Mouse (Mus musculus) liver, embryonic 16.5 days (tissue): ENCODE measurements around the gene Ifnlr1. TPM values are rescaled to one million over a fixed set of nuclear protein-coding genes. Genes with fewer than 3 reads are reported as not detected.

ENCODE experiments used
- ATAC-seq: fragments of 200-750 bp; cut with Nextera tagmentation; 2 replicates; pipeline ENCODE4 v1.8.0; 2017; ENCODE audit warnings: low read depth, mild to moderate bottlenecking, moderate number of reproducible peaks, moderate library complexity
- H3K27ac ChIP-seq: fragments of 300-500 bp; sonication (generic); 2 replicates; pipeline ENCODE4 v1.5.1; 2014; ENCODE audit warnings: mild to moderate bottlenecking, low read length
- H3K27me3 ChIP-seq: fragments of 300-500 bp; sonication (generic); 2 replicates; pipeline ENCODE4 v1.6.1; 2014; ENCODE audit warnings: low read depth, low read length, mixed read lengths; ENCODE audit not compliant: control insufficient read depth, insufficient read depth
- H3K36me3 ChIP-seq: fragments of 300-500 bp; sonication (generic); 2 replicates; pipeline ENCODE4 v1.6.1; 2014; ENCODE audit warnings: mild to moderate bottlenecking; ENCODE audit not compliant: control insufficient read depth, insufficient read depth
- H3K4me1 ChIP-seq: fragments of 300-500 bp; sonication (generic); 2 replicates; pipeline ENCODE4 v1.6.1; 2014; ENCODE audit warnings: low read depth, low read length, mixed read lengths; ENCODE audit not compliant: control insufficient read depth
- H3K4me2 ChIP-seq: fragments of 300-500 bp; sonication (generic); 2 replicates; pipeline ENCODE4 v1.6.1; 2014; ENCODE audit warnings: low read depth, low read length, mixed read lengths
- H3K4me3 ChIP-seq: fragments of 300-500 bp; sonication (generic); 2 replicates; pipeline ENCODE4 v1.5.1; 2014; ENCODE audit warnings: low read depth, mild to moderate bottlenecking, low read length
- H3K9ac ChIP-seq: fragments of 300-500 bp; sonication (generic); 2 replicates; pipeline ENCODE4 v1.6.1; 2014; ENCODE audit warnings: low read depth, low read length
- H3K9me3 ChIP-seq: fragments of 300-500 bp; sonication (generic); replicated peaks from 2 replicates; pipeline ENCODE4 v1.6.1; 2016; ENCODE audit warnings: low read length; ENCODE audit not compliant: control insufficient read depth
- WGBS: fragments of 180-500 bp; shearing (Covaris S2); extraction: QIAGEN DNeasy Blood & Tissue Kit; methylation state at CpG from one replicate; pipeline ENCODE4 v1.1.7; 2014; ENCODE audit not compliant: insufficient replicate concordance; 5-methylcytosine and 5-hydroxymethylcytosine counted together
- polyA plus RNA-seq: library from polyadenylated mRNA; unstranded; fragments of >200 nt; fragmentation: Nextera tagmentation; extraction: Ambion mirVana; gene quantifications from 2 replicates; pipeline ENCODE4 v1.2.1, GENCODE M21; 2015

Gene Ifnlr1
- polyA plus RNA-seq, 1 experiment from 2014 or later: 0.31 TPM

- Histone ChIP-seq H3K4me1 (peaks cover 16% of the 10 kb centered on the region), H3K4me3 (no peak overlapping the region), H3K36me3 (no peaks in the 10 kb centered on the region), H3K4me2 (no peak overlapping the region), H3K9me3 (no peaks in the 10 kb centered on the region), H3K9ac (no peak overlapping the region), H3K27ac (no peak overlapping the region), H3K27me3 (no peaks in the 10 kb centered on the region)
- ATAC-seq: no peak
- 34% methylated on average over 6 of the region's 6 CpGs for WGBS
Observed at GRCm38 (mm10) chr4:135743520-135743919, 57.4 kb downstream of the Ifnlr1 start.

GRCm38 (mm10) chr4:135744726-135745448, 58.8 kb downstream of the Ifnlr1 start:
- H3K9ac ChIP-seq: no peak overlapping the region
- H3K27me3 ChIP-seq: no peaks in the 10 kb centered on the region
- H3K4me2 ChIP-seq: no peak overlapping the region
- no peak overlapping the region for H3K4me3 ChIP-seq
- no peaks in the 10 kb centered on the region for H3K36me3 ChIP-seq
- H3K4me1 ChIP-seq: peaks cover 7% of the 10 kb centered on the region
- no peak overlapping the region for H3K27ac ChIP-seq
- no peaks in the 10 kb centered on the region for H3K9me3 ChIP-seq
- 59% methylated on average over 16 of the region's 16 CpGs for WGBS
- no peak for ATAC-seq

GRCm38 (mm10) chr4:135745613-135746012, 59.5 kb downstream of the Ifnlr1 start:
- H3K9ac ChIP-seq: no peak overlapping the region
- no peak overlapping the region for H3K4me2 ChIP-seq
- peaks cover 2% of the 10 kb centered on the region for H3K4me1 ChIP-seq
- no peaks in the 10 kb centered on the region for H3K9me3 ChIP-seq
- H3K27ac ChIP-seq: no peak overlapping the region
- H3K4me3 ChIP-seq: no peak overlapping the region
- WGBS: 55% methylated on average over 10 of the region's 10 CpGs
- ATAC-seq: peak; percentile 65
- H3K36me3 ChIP-seq: no peaks in the 10 kb centered on the region
- H3K27me3 ChIP-seq: no peaks in the 10 kb centered on the region

GRCm38 (mm10) chr4:135750896-135751295, 64.8 kb downstream of the Ifnlr1 start:
- H3K9ac ChIP-seq: no peak overlapping the region
- WGBS: 66% methylated on average over 8 of the region's 8 CpGs

GRCm38 (mm10) chr4:135752106-135752778, 66.2 kb downstream of the Ifnlr1 start:
- peak overlapping the region; percentile 65 for H3K27ac ChIP-seq
- H3K9ac ChIP-seq: no peak overlapping the region
- H3K4me2 ChIP-seq: no peak overlapping the region
- peaks cover 6% of the 10 kb centered on the region for H3K4me1 ChIP-seq
- no peaks in the 10 kb centered on the region for H3K27me3 ChIP-seq
- no peaks in the 10 kb centered on the region for H3K9me3 ChIP-seq
- WGBS: 45% methylated on average over 7 of the region's 7 CpGs
- no peaks in the 10 kb centered on the region for H3K36me3 ChIP-seq
- H3K4me3 ChIP-seq: no peak overlapping the region
- ATAC-seq: peak; percentile 32; the same call in 1 of the 2 replicates

More at GRCm38 (mm10) chr4:135750896-135751295, 64.8 kb downstream of the Ifnlr1 start:
- Histone ChIP-seq H3K27me3 (no peaks in the 10 kb centered on the region), H3K9me3 (no peaks in the 10 kb centered on the region), H3K4me1 (peaks cover 6% of the 10 kb centered on the region), H3K4me3 (no peak overlapping the region), H3K36me3 (no peaks in the 10 kb centered on the region), H3K4me2 (no peak overlapping the region), H3K27ac (no peak overlapping the region)
- no peak for ATAC-seq

- peak; percentile 85 for ATAC-seq
Observed at GRCm38 (mm10) chr4:135752779-135753164, 66.7 kb downstream of the Ifnlr1 start.

More at GRCm38 (mm10) chr4:135752779-135753164, 66.7 kb downstream of the Ifnlr1 start:
- Histone ChIP-seq H3K27ac (peak overlapping the region; percentile 65), H3K4me1 (peaks cover 6% of the 10 kb centered on the region), H3K9me3 (no peaks in the 10 kb centered on the region), H3K4me3 (no peak overlapping the region), H3K9ac (no peak overlapping the region), H3K36me3 (no peaks in the 10 kb centered on the region), H3K27me3 (no peaks in the 10 kb centered on the region), H3K4me2 (no peak overlapping the region)
- 42% methylated on average over 8 of the region's 8 CpGs for WGBS

Other genes starting within 250 kb of the Ifnlr1 start
- gene Stpg1, start 191.5 kb upstream of the Ifnlr1 start, polyA plus RNA-seq: not detected in 2 replicates
- 2.7 and 3.2 TPM in 2 replicates for gene Nipal3, start 191.2 kb upstream of the Ifnlr1 start, polyA plus RNA-seq
- 0.37 and 0.61 TPM in 2 replicates for gene Grhl3, start 112.7 kb upstream of the Ifnlr1 start, polyA plus RNA-seq
- 0.34 and 0.50 TPM in 2 replicates for gene Il22ra1, start 41.9 kb downstream of the Ifnlr1 start, polyA plus RNA-seq
- 0.35 and 0.72 TPM in 2 replicates for gene Myom3, start 73.4 kb downstream of the Ifnlr1 start, polyA plus RNA-seq
- gene Srsf10, start 169.5 kb downstream of the Ifnlr1 start, polyA plus RNA-seq: 81.8 and 90.3 TPM in 2 replicates
- 74.9 and 81.1 TPM in 2 replicates for gene Pnrc2, start 187.6 kb downstream of the Ifnlr1 start, polyA plus RNA-seq
- gene Cnr2, start 209.1 kb downstream of the Ifnlr1 start, polyA plus RNA-seq: 2.9 TPM in 2 replicates
- gene Fuca1, start 234.4 kb downstream of the Ifnlr1 start, polyA plus RNA-seq: 22.7 and 28.0 TPM in 2 replicates